Mouse (Mus musculus) ES-Bruce4 (cell line): ENCODE data around the gene Btbd19.

ENCODE experiments used
- CTCF ChIP-seq: IDR thresholded peaks from one replicate; pipeline ENCODE4 v1.8.1; 2011; ENCODE audit warnings: low read depth, low read length
- EP300 ChIP-seq: IDR thresholded peaks from 2 replicates; pipeline ENCODE4 v1.6.1; 2011; ENCODE audit warnings: low read depth, low read length; ENCODE audit not compliant: insufficient read depth
- POLR2A ChIP-seq: IDR thresholded peaks from one replicate; pipeline ENCODE4 v1.8.1; 2011; ENCODE audit warnings: low read length; ENCODE audit not compliant: insufficient read depth

- TF ChIP-seq CTCF = no peak
- no peak for TF ChIP-seq POLR2A
- TF ChIP-seq EP300 = no peak
These were observed 3.3 kb downstream of the Btbd19 start for GRCm38 (mm10) chr4:117122209-117122608.
